Mouse (Mus musculus) ES-Bruce4 (cell line): ENCODE results near the gene Myrfl. TPM values are rescaled to one million over a fixed set of nuclear protein-coding genes. Genes with fewer than 3 reads are reported as not detected.

Experiments
- H3K27ac ChIP-seq: 2 replicates; pipeline ENCODE4 v1.5.1; 2012; ENCODE audit warnings: low read length, inconsistent platforms; ENCODE audit not compliant: insufficient read depth
- H3K27me3 ChIP-seq: 2 replicates; pipeline ENCODE4 v1.6.1; 2012; ENCODE audit warnings: mild to moderate bottlenecking, low read length, inconsistent platforms; ENCODE audit not compliant: control insufficient read depth, poor library complexity, insufficient read depth, severe bottlenecking
- H3K36me3 ChIP-seq: 2 replicates; pipeline ENCODE4 v1.6.1; 2012; ENCODE audit warnings: inconsistent platforms, mild to moderate bottlenecking, low read length, moderate library complexity; ENCODE audit not compliant: control insufficient read depth, poor library complexity, insufficient read depth, severe bottlenecking
- H3K4me1 ChIP-seq: one replicate; pipeline ENCODE4 v1.8.1; 2011; ENCODE audit warnings: low read length; ENCODE audit not compliant: control insufficient read depth, insufficient read depth
- H3K4me3 ChIP-seq: 2 replicates; pipeline ENCODE4 v1.5.1; 2011; ENCODE audit warnings: low read depth, mild to moderate bottlenecking, low read length
- H3K9ac ChIP-seq: 2 replicates; pipeline ENCODE4 v1.6.1; 2012; ENCODE audit warnings: low read depth, mild to moderate bottlenecking, inconsistent platforms; ENCODE audit not compliant: poor library complexity, severe bottlenecking
- H3K9me3 ChIP-seq: replicated peaks from 2 replicates; pipeline ENCODE4 v1.6.1; 2012; ENCODE audit warnings: mild to moderate bottlenecking, low read length, inconsistent platforms; ENCODE audit not compliant: control insufficient read depth, poor library complexity, insufficient read depth, severe bottlenecking
- CTCF ChIP-seq: IDR thresholded peaks from one replicate; pipeline ENCODE4 v1.8.1; 2011; ENCODE audit warnings: low read depth, low read length
- EP300 ChIP-seq: IDR thresholded peaks from 2 replicates; pipeline ENCODE4 v1.6.1; 2011; ENCODE audit warnings: low read depth, low read length; ENCODE audit not compliant: insufficient read depth
- POLR2A ChIP-seq: IDR thresholded peaks from one replicate; pipeline ENCODE4 v1.8.1; 2011; ENCODE audit warnings: low read length; ENCODE audit not compliant: insufficient read depth
- polyA plus RNA-seq: library from polyadenylated mRNA; stranded (reverse); fragments of >200 nt; gene quantifications from 2 replicates; pipeline ENCODE4 v1.2.4, GENCODE M21; 2011; ENCODE audit warnings: low read depth; ENCODE audit not compliant: missing spikeins, insufficient read depth, insufficient read length

Myrfl gene
- 0.19 TPM in 1 of 2 replicates, not detected in the other for polyA plus RNA-seq

DNA sequence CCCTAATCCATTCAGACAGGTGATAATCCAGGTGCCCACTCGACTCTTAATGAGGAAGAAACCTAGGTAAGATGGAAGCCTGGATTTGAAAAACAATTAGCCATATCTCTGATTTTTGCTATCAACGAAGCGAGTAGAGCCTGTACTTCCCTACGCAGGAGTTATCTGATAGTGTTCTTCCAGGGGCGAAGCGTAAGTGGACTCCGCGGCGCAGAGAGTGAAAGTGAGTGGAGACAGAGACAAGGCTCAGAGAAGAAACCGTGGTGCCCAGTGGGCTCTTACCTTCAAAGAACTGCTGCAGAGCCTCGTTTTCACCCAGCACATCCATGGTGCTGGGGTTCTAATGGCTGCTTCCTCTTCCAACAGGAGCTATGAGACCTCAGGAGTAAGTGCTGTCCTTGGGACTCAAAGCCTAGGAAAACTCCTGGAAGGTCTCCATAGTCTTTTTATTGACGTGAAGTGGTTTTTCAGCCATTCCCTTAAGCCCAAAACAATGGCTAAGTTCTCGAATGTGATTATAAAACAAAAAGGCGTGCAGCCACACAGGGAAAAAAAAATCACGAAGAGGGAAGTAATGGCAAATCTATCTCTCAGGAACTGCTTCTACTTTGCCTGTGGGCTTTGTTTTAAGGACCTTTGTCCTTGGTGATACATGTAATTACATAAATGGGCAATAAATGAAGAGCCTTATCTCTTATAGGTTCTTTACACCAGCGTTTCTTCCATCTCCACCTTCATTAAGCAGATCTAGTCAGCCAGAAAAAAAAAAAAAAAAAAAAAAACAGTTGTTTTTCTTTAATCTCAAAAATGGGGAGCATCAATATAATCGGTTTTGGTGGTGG, at the start of gene Myrfl:
Gene Myrfl (minus strand): TSS at position 584 of the 842 bp plus-strand sequence.
- Histone ChIP-seq H3K9me3 (no peaks in the 10 kb centered on the region), H3K36me3 (no peaks in the 10 kb centered on the region), H3K9ac (no peak within 1 kb of the TSS), H3K4me1 (no peaks in the 10 kb centered on the region), H3K27ac (no peak within 1 kb of the TSS), H3K27me3 (no peaks in the 10 kb centered on the region), H3K4me3 (no peak within 1 kb of the TSS)
- TF ChIP-seq POLR2A (no peak), EP300 (no peak), CTCF (no peak)

DNA sequence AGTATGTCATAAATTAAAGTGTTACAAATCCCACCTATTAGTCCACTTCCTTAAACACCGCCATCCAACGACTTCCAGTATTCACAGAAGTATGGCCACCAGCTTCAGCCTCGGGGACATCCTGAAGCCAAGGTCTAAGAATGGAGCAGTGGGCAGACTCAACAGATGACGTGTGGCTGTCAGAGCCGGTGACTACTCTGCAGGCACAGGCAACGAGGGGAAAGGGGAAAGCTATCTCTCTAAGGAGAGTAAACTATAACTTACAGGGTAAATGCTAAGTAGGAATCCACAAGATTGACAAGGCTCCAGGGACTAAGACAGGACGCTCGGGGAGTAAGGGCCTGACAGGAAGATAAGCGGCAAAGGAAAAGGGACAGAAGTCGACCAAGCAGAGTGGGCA, 48.2 kb upstream of the Myrfl start:
- Histone ChIP-seq H3K9me3 (peaks cover 4% of the 10 kb centered on the region; the same call in 1 of the 2 replicates), H3K4me3 (no peak overlapping the region), H3K36me3 (peaks cover 4% of the 10 kb centered on the region), H3K27me3 (no peaks in the 10 kb centered on the region), H3K9ac (no peak overlapping the region), H3K4me1 (no peaks in the 10 kb centered on the region), H3K27ac (no peak overlapping the region)
- TF ChIP-seq EP300 = no peak
- no peak for TF ChIP-seq CTCF
- no peak for TF ChIP-seq POLR2A

DNA sequence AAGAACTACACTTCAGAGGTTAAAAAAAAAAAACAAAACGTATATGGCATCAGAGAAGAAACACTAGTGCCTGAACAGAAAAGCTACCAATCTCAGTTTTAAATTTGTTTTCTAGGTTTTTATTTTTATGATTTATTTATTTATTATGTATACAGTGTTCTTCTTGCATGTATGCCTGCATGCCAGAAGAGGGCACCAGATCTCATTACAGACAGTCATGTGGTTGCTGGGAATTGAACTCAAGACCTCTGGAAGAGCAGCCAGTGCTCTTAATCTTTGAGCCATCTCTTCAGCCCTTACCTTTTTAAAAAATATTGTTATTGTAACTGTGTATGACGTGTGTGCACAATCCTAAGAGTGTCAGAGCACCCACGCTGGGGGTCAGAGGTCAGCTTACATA, 47.4 kb upstream of the Myrfl start:
- Histone ChIP-seq H3K9me3 (peaks cover 4% of the 10 kb centered on the region; the same call in 1 of the 2 replicates), H3K27me3 (no peaks in the 10 kb centered on the region), H3K4me3 (no peak overlapping the region), H3K9ac (no peak overlapping the region), H3K27ac (no peak overlapping the region), H3K36me3 (peaks cover 5% of the 10 kb centered on the region), H3K4me1 (no peaks in the 10 kb centered on the region)
- TF ChIP-seq EP300 (no peak), CTCF (no peak), POLR2A (no peak)

DNA sequence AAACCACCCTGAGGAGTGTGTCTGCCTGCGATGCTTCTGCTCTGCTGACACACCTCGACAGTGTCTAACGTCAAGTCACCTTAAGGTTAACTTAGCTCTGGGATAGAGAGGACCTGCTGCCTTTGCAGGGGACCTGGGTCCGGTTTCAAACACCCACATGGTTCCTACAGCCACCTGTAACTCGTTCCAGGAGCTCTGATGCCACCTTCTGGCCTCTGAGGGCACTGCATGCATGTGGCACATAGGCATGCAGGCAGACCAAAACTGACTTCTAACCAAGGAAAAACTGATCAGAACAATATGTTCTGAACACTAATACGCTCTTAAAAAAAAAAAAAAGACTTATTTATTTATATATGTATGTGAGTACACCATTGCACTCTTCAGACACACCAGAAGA, 46.3 kb upstream of the Myrfl start:
- Histone ChIP-seq H3K27ac (no peak overlapping the region), H3K4me1 (no peaks in the 10 kb centered on the region), H3K4me3 (no peak overlapping the region), H3K27me3 (no peaks in the 10 kb centered on the region), H3K9ac (no peak overlapping the region), H3K9me3 (peaks cover 4% of the 10 kb centered on the region; the same call in 1 of the 2 replicates), H3K36me3 (peaks cover 10% of the 10 kb centered on the region)
- TF ChIP-seq CTCF = peak; percentile 84
- no peak for TF ChIP-seq EP300

DNA sequence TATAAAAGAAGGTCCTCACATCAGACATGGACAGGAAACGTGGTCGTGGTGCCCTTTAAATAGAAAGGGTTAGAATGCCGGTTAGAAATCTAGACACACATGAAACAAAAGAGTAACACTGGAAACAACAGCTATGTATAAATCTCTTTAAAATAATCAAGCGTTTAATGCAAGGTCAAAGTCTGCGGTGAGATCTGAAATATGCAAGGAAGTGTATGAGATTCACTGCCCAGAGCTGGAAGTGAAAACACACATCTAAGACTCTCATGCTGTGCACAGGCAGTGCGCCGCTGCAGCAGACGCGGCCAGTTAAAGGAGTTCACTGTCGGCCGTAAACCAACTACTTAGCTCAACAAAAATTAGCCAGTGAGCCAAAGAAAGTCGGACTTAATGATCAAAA, 38.3 kb upstream of the Myrfl start:
- no peak overlapping the region for H3K9ac ChIP-seq
- peaks cover 5% of the 10 kb centered on the region for H3K4me1 ChIP-seq
- no peaks in the 10 kb centered on the region for H3K9me3 ChIP-seq
- TF ChIP-seq EP300 (no peak), CTCF (no peak), POLR2A (no peak)
- no peak overlapping the region for H3K27ac ChIP-seq
- no peaks in the 10 kb centered on the region for H3K27me3 ChIP-seq
- no peak overlapping the region for H3K4me3 ChIP-seq
- peaks cover 19% of the 10 kb centered on the region; the same call in 1 of the 2 replicates for H3K36me3 ChIP-seq

DNA sequence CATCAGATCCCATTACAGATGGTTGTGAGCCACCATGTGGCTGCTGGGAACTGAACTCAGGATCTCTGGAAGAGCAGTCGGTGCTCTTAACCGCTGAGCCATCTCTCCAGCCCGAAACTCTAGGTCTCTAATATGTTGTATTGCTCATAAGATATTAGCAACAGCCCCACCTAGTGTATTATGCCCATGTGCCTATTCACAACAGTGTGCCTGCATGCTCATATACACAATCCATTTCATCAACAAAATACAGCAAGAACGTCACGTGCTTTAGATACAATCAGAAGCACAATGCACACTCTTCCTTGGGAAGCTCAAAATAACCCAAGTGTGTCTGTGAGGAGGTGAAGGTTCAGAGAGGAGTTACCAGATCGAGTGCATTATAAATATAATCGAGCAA, 37.1 kb upstream of the Myrfl start:
- peaks cover 5% of the 10 kb centered on the region for H3K4me1 ChIP-seq
- no peaks in the 10 kb centered on the region for H3K27me3 ChIP-seq
- H3K27ac ChIP-seq = no peak overlapping the region
- no peaks in the 10 kb centered on the region for H3K9me3 ChIP-seq
- TF ChIP-seq POLR2A = no peak
- TF ChIP-seq CTCF = no peak
- no peak for TF ChIP-seq EP300
- H3K4me3 ChIP-seq = no peak overlapping the region
- H3K9ac ChIP-seq = no peak overlapping the region
- peaks cover 18% of the 10 kb centered on the region; the same call in 1 of the 2 replicates for H3K36me3 ChIP-seq
